Mouse (Mus musculus) cerebellum, adult 9-10 months (tissue): ENCODE results near the gene Gspt1.
"Not testable (repeated sequence)": the region's sequence is repeated elsewhere in the genome, so short reads cannot be mapped to it uniquely, and the experiment has no call there.

Source experiments
- DNase-seq: peaks from one replicate; pipeline ENCODE4 v3.0.0; 2022

Gspt1 gene

GRCm38 (mm10) chr16:11253898-11254722, at the start of gene Gspt1:
Gspt1 (minus strand) TSS chr16:11254325.
- DNase-seq, result peak; percentile 99

DNA sequence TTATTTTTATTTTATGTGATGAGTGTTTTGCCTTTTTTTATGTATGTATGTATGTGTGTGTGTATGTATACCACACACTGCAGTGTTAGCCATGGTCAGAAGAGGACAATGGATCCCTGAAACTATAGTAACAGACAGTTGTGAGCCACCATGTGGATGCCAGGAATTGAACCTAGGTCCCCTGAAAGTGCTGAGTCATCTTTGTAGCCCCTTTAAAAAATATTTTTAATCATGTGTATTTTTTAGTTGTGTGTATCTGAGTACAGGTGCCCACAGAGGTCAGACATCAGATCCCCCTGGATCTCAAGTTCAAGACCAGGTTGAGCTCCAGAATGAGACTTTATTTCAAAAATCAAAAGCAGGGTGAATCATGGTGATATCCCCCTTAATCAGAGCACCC, 49.6 kb upstream of the Gspt1 start:
- DNase-seq, result no peak

DNA sequence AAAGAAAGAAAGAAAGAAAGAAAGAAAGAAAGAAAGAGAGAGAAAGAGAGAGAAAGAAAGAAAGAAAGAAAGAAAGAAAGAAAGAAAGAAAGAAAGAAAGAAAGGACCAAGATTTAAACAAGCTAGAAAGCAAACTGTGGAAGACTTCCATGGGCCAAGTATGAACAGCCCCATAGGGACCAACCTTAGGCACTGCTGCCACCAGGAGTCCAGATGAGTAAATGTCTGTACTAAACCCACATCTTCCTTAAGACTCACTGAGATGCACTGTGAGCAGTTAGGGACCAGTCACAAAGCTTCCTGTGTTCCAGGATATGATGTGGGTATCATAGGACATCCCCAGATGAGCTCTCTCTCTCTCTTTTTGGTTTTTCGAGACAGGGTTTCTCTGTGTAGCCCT, 43.6 kb upstream of the Gspt1 start:
- DNase-seq, result not testable (repeated sequence)

- not testable (repeated sequence) for DNase-seq
Measured at GRCm38 (mm10) chr16:11295583-11295982, 41.5 kb upstream of the Gspt1 start.

- not testable (repeated sequence) for DNase-seq
Measured at GRCm38 (mm10) chr16:11288873-11289272, 34.7 kb upstream of the Gspt1 start.

- DNase-seq, result no peak
Measured at GRCm38 (mm10) chr16:11285949-11286348, 31.8 kb upstream of the Gspt1 start.

- DNase-seq, result no peak
Measured at GRCm38 (mm10) chr16:11284881-11285280, 30.8 kb upstream of the Gspt1 start.

DNA sequence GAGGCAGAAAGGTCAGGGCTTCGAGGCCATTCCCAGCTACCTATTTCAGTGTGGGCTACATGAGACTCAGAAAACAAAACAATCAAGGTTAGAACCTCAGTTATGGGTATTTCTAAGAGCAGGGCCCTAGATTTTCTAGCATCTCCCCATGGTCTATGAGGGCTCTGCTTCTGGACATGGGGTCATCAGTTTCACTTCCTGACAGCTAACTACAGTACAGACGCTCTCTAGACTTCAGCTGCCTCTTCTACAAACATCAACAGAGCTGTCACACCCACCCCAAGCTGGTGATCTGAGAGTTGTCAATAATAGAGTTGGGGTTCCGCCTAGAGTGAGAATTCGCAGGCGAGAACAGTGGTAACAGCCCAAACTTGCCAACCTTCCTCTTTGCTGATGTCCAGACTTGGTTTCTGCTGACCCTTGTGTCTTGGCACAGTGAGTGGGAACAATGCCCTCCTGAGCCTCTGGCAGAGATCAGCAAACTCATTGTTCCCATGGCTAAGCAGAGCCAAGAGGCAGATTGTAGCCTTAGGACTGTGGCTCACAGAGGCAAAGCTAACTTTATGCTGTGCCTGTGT, 28.6 kb upstream of the Gspt1 start:
- DNase-seq, result no peak

DNA sequence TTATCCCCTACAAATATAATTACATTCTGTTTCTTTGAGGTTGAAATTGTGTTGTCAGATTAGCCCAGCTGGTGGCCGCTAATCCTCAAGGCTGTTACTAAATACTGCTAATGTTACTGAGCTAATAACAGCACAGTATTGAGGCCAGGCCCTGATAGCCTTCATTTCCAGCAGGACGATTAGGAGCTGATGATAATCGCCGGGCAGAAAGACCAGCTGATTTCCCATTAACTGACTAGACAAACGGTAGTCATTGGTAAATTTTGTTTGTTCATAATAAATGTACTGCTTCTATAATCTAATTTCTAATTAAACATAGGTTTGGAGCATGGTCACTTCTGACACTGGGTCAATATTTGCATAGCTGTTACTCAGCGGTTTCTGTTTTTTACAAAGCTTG, 24.7 kb upstream of the Gspt1 start:
- no peak for DNase-seq

DNA sequence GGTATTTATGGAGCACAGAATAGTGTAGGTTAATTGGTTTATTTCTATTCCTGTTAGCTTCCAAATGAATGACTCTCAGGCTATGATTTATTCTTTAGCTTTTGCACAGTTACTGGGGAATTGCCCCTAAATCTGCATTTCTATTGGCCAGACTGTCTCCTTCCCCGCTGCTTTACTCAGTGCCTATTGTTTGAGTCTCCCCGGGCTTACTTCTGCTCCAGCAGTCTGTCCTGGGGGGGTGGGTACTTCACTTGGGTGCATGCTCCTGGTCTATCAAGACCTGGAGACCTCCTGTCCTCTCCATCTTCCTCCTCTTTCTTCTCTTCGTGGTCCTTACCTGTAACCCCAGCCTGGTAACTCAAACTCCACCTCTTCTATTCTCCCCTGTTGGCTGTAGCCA, 22.8 kb upstream of the Gspt1 start:
- DNase-seq, result no peak

GRCm38 (mm10) chr16:11271073-11271472, 16.9 kb upstream of the Gspt1 start:
- no peak for DNase-seq

GRCm38 (mm10) chr16:11270642-11271041, 16.5 kb upstream of the Gspt1 start:
- no peak for DNase-seq

GRCm38 (mm10) chr16:11269808-11270207, 15.7 kb upstream of the Gspt1 start:
- DNase-seq, result no peak

DNA sequence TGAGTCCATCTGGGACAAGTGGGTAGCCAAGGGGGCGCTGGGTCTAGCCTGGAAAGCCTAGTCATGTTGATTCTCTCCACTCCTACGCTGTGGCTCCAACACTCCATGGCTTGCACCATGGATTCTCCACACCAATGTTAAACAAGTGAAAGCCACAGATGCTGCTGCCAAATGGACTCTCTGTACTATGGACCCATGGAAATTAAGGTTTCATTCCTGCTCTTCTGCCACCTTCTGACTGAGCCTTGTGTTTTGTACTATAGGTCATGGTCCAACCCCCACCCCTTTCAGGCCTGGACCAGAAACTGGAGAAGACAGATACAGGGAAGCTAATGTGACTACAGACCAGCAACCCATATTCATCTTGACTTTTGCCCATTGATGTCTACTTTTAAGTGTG, 12.4 kb upstream of the Gspt1 start:
- DNase-seq, result no peak

DNA sequence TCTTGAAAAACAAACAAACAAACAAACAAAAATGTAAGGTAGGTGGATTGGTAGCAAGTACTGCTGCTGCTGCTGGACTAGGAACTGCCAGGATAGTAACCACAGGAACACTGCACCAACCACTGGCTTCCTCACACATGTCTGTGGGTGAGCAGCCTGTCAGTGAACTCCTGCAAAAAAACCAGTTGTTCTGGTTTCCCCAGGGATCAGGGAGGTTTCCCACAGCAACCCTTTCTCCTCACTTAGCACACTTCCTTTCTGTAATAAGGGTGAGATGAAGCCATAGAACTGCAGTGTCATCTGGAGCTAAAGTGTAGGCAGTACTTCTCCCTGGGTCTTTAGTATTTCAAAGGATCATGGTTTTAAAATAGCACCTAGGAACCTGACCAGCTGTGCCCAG, 9.1 kb upstream of the Gspt1 start:
- no peak for DNase-seq

DNA sequence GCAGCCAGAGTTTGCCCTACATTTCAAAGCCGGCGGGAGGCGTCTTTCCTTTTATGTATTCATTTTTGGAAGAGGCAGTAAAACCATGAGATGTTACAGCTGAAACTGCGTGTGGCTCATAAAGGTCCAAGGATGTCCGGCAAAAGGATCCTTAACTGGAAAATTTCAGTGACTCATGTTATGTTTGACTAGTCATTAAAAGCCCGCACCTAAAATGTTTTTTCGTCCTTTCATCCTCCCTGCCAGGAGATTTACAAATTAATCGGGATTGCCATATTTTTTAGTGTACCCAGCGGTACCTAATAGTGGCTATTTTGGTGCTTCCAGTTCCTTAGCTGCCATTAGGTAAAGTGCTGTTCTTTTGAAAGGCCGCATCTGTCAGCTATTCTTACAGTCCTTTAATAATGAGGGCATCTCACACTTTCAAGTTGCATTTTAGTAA, 619 bp upstream of the Gspt1 start:
- no peak for DNase-seq

DNA sequence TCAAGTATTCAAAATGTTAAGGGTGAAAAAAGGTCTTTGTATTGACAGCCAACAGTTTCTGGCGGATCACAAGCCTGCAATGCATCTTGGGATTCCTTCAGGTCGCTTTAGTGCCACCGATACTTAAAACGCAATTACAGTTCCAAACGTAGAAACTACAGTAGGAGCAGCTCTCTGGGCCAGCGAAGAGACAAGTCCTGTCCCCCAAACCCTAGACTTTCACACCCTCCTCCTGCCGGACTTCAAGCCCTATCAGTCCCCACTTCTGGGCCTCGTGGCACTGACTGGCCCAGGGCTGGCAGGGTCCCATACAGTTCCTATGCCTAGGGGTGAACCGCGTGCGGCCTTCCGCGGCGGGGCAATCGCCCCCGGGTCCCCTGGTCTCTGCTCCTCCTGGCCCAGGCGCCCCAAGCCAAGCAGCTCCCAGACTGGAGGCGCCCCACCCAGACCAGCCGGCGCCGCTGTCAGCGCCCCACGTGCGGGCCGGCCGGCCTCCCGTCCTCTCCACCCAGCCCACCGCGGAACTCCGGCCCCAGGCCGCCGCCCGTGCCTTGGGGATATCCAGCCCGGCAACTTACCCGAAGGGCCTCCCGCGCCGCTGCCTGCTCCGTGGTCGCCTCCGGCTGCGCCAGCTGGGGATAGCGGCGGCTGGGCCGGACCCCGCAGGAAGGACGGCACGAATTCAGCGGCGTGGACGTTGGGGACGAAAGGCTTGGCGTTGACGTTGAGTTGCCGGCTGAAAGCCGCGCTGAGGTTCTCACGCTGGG, 877 bp downstream of the Gspt1 start:
- DNase-seq, result peak; percentile 51

DNA sequence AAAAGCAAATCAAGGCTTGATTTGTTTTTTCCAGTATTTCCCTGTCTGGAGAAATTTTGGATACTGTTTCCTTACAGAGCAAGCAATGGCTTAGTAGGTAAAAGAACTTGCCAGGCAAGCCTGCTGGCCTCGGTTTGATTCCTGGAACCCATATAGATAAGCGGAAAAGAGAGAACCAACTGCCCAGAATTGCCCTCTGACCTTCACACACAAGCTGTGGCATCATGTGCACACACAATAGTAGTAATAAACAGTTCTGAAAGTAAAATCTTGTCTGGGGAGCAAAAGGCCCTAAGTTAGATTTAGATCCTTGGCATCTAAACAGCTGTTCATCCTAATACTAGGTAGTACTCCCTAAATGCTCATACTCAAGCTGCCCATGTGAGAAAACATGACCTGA, 6.3 kb downstream of the Gspt1 start:
- DNase-seq, result no peak

- no peak for DNase-seq
Measured at GRCm38 (mm10) chr16:11245767-11246166, 8.4 kb downstream of the Gspt1 start.

- DNase-seq, result no peak
Measured at GRCm38 (mm10) chr16:11242401-11242800, 11.7 kb downstream of the Gspt1 start.

DNA sequence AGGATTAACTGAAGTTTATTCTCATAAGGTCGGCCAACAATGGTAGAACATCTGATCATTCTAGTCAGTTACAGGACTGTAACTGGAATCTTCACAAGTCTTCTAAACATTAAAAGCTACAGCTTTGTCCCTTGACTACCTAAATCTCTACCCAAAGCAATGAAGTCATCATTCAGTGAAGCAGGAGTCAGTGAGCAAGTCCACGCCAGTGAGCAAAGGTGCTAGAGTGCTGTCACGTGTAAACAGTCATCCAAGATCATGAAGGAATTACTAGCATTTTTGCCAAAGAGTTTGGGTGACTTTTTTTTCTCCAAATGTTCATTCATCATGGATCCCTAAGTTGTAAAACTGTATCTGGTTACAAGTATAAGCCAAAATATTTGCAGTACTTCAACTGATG, 36.3 kb downstream of the Gspt1 start:
- DNase-seq, result no peak

- no peak for DNase-seq
Measured at GRCm38 (mm10) chr16:11203600-11204390, 50.3 kb downstream of the Gspt1 start.
